Mouse (Mus musculus) embryonic fibroblast, embryonic 13.5 days (primary cell): Measurements from ENCODE around the gene Abo.

ENCODE experiments used
- CTCF ChIP-seq: IDR thresholded peaks from 2 replicates; pipeline ENCODE4 v1.5.1; 2011; ENCODE audit warnings: mild to moderate bottlenecking, control low read depth, low read length, moderate library complexity, borderline replicate concordance; ENCODE audit not compliant: insufficient read depth
- POLR2A ChIP-seq: IDR thresholded peaks from 2 replicates; pipeline ENCODE4 v1.6.1; 2011; ENCODE audit warnings: low read depth, mild to moderate bottlenecking, control low read depth, low read length, moderate library complexity

DNA sequence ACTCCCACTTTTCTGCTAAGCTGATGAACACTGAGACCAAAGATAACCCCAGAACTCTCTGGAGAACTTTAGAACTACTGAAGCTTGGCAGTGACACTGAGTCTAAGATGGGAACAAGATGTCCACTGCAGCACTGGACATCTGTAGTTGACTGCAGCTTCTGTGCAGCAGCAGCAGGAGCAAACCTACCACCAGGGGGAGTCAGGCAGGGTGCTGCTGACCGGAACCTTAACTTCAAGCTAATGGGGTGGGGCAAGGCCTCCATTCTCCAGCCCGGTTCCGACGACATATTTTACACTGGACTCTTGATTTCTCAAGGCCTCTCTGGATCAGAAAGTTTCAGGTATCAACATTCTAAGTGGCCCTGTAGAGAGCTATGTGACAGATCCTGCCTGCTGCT, 42.3 kb upstream of the Abo start:
- TF ChIP-seq POLR2A (no peak), CTCF (peak; percentile 90)
